In the genomic region with DNA sequence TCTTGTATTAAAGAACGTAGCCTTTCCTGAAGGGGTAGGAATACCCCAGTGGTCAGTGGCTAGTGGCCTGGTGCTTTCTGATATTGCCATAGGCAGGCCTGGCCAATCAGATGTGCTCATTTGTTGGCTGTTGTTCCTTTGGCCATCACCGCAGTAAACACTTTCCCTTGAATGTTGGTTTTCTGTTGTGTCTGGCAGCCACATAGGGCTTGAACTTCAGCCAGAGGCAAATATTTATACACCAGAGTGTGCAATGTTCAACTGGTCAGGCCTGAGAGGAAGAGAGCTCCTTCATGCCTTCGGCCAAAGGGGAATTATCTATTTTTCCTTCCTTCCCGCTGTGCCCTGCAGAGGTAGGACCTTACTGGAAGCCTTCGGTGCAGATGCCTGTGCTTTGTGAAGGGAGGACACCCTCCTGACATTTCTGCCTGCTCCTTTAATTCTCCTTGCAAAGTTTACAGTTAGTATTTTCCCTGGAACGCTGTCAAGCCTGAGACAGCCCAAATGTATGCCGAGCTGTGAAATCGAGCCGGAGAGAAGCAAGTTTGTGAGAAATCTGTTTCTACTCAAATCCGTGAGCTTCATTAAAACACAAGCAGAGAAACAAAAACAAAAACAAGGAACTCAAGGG, we compare ENCODE assay signal across 8 mouse cellular contexts.
A peak's percentile ranks its signal among the peaks of the same experiment; 100 is the strongest.
DNase-seq lines count a peak whose midpoint lies in the region; ATAC-seq lines count a peak whose summit lies in the region.

No protein-coding gene starts in this region.

- H3K9ac ChIP-seq in intestine, embryonic 15.5 days = no peak overlapping the region
- H3K9ac ChIP-seq in limb, embryonic 13.5 days = peak overlapping the region; percentile 25

- peak overlapping the region; percentile 92 for H3K27ac ChIP-seq in intestine, embryonic 15.5 days
- H3K27ac ChIP-seq in limb, embryonic 13.5 days = peak overlapping the region; percentile 91

- ATAC-seq in cerebellum, adult (ENCODE audit: insufficient number of reproducible peaks, low FRiP score, low TSS enrichment) = peak; percentile 51
- peak; percentile 44 for ATAC-seq in intestine, embryonic 15.5 days
- ATAC-seq in limb, embryonic 13.5 days (ENCODE audit: low FRiP score, low read depth) = peak; percentile 39; the same call in 1 of the 2 replicates

- H3K9me3 ChIP-seq in intestine, embryonic 15.5 days = no peaks in the 10 kb centered on the region
- H3K9me3 ChIP-seq in limb, embryonic 13.5 days = no peaks in the 10 kb centered on the region

- H3K36me3 ChIP-seq in intestine, embryonic 15.5 days = no peaks in the 10 kb centered on the region
- H3K36me3 ChIP-seq in limb, embryonic 13.5 days = no peaks in the 10 kb centered on the region

- 47% methylated on average over 10 of the region's 10 CpGs for WGBS in intestine, embryonic 15.5 days
- 42% methylated on average over 10 of the region's 10 CpGs for WGBS in limb, embryonic 13.5 days

- H3K4me1 ChIP-seq in intestine, embryonic 15.5 days (replicated peaks) = peaks cover 13% of the 10 kb centered on the region
- H3K4me1 ChIP-seq in limb, embryonic 13.5 days = peaks cover 55% of the 10 kb centered on the region

- DNase-seq in cerebellum, adult 11-12 months = no peak
- peak; percentile 49 for DNase-seq in adrenal gland, postnatal 14 days
- DNase-seq in gastrocnemius, postnatal 25 days = peak; percentile 65
- peak; percentile 33 for DNase-seq in ovary, postnatal 10 days (ENCODE audit: low spot score)
- no peak for DNase-seq in urinary bladder, adult 2 months (ENCODE audit: low spot score)

- no peaks in the 10 kb centered on the region for H3K27me3 ChIP-seq in intestine, embryonic 15.5 days (replicated peaks)
- H3K27me3 ChIP-seq in limb, embryonic 13.5 days = no peaks in the 10 kb centered on the region

- H3K4me3 ChIP-seq in intestine, embryonic 15.5 days (replicated peaks) = peak overlapping the region; percentile 17
- peak overlapping the region; percentile 34 for H3K4me3 ChIP-seq in limb, embryonic 13.5 days

- H3K4me2 ChIP-seq in intestine, embryonic 15.5 days (replicated peaks) = peak overlapping the region; percentile 56
- peak overlapping the region; percentile 58 for H3K4me2 ChIP-seq in limb, embryonic 13.5 days (replicated peaks)

Comparison
In these comparisons a context has a peak if more than half of its experiments do, and no peak if none do; other contexts are left out.
1. DNase-seq: peak in adrenal gland, postnatal 14 days (single experiment), gastrocnemius, postnatal 25 days (single experiment) and ovary, postnatal 10 days (single experiment); none in cerebellum, adult 11-12 months (single experiment) and urinary bladder, adult 2 months (single experiment).
2. Peak in every context shown above with its lines, with median percentiles within 50 percentile points of each other: ATAC-seq.